Mouse (Mus musculus): ENCODE data around the gene Mapt.

GRCm38 (mm10) chr11:104267380-104267779 lies 36.2 kb downstream of the Mapt start:
- TF ChIP-seq GATA1 (IDR thresholded peaks at IDR 0.05; ENCODE audit: borderline replicate concordance, low read length) (no peak), FLI1 (IDR thresholded peaks at IDR 0.05; ENCODE audit: low read length) (no peak)
